Mouse (Mus musculus) megakaryocyte, embryonic 14.5 days (primary cell): Measurements from ENCODE around the gene Olfr750.

Source experiments
- FLI1 ChIP-seq: IDR thresholded peaks from 2 replicates; pipeline ENCODE4 v1.6.1; 2012; ENCODE audit warnings: low read length, inconsistent platforms, mixed read lengths
- GATA1 ChIP-seq: IDR thresholded peaks from 3 replicates; pipeline ENCODE4 v1.6.1; 2012; ENCODE audit warnings: mixed read lengths, low read length, inconsistent platforms, borderline replicate concordance

GRCm38 (mm10) chr14:51057401-51057831, 16.8 kb downstream of the Olfr750 start, which contains the start of gene Rnase12:
- TF ChIP-seq GATA1 (no peak), FLI1 (no peak)
